Mouse (Mus musculus) E14TG2a.4 (cell line): ENCODE measurements at regions not wholly inside any gene's neighbourhood (a gene's known extent, or its start where the extent isn't known, plus 50 kb on each side); places are given as distances from the start of the nearest gene placed in this dataset.

ENCODE experiments used
- H3K27me3 ChIP-seq: 2 replicates; pipeline ENCODE4 v1.6.1; 2014; ENCODE audit warnings: low read length, control low read depth; ENCODE audit not compliant: insufficient read depth
- H3K36me3 ChIP-seq: 2 replicates; pipeline ENCODE4 v1.6.1; 2014; ENCODE audit warnings: low read length, control low read depth; ENCODE audit not compliant: insufficient read depth
- H3K4me1 ChIP-seq: replicated peaks from 2 replicates; pipeline ENCODE4 v1.6.1; 2014; ENCODE audit warnings: low read depth, low read length, control low read depth
- H3K4me3 ChIP-seq: replicated peaks from 2 replicates; pipeline ENCODE4 v1.5.1; 2014; ENCODE audit warnings: mild to moderate bottlenecking, low read length
- H3K9me3 ChIP-seq: 2 replicates; pipeline ENCODE4 v1.6.1; 2014; ENCODE audit warnings: low read length, control low read depth
- CTCF ChIP-seq: conservative IDR thresholded peaks from 2 replicates; pipeline ENCODE4 v1.5.1; 2014; ENCODE audit warnings: low read length
- NANOG ChIP-seq: IDR thresholded peaks from 2 replicates; pipeline ENCODE4 v1.6.1; 2014; ENCODE audit warnings: borderline replicate concordance, low read length, mixed read lengths
- POU5F1 ChIP-seq: IDR thresholded peaks from 2 replicates; pipeline ENCODE4 v1.6.1; 2014; ENCODE audit warnings: low read length, borderline replicate concordance

DNA sequence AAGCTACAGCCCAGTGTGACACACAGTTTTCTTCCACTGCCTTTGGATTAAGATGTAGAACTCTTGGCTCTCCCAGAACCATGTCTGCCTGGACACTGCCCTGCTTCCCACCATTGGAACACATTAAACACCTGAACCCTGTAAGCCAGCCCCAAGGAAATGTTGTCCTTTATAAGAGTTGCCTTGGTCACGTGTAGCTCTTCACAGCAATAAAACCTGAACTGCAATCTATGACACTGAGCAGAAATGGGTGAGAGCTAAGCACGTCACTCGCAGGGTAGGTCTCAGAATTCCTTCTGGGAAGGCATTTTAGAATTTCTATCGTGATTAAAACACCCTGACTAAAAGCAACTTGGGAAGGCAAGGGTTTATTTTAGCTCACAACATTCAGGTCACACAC, 92.4 kb upstream of the Lrig1 start:
- no peak for TF ChIP-seq NANOG
- no peak for TF ChIP-seq CTCF
- no peak for TF ChIP-seq POU5F1
- no peaks in the 10 kb centered on the region for H3K36me3 ChIP-seq
- peaks cover under 1% of the 10 kb centered on the region; the same call in 1 of the 2 replicates for H3K4me1 ChIP-seq
- peaks cover 8% of the 10 kb centered on the region for H3K9me3 ChIP-seq
- H3K27me3 ChIP-seq = no peaks in the 10 kb centered on the region
- no peak overlapping the region for H3K4me3 ChIP-seq

- Histone ChIP-seq H3K4me1 (peaks cover 5% of the 10 kb centered on the region), H3K4me3 (no peak overlapping the region), H3K9me3 (no peaks in the 10 kb centered on the region), H3K27me3 (no peaks in the 10 kb centered on the region), H3K36me3 (no peaks in the 10 kb centered on the region)
- no peak for TF ChIP-seq NANOG
- no peak for TF ChIP-seq CTCF
- no peak for TF ChIP-seq POU5F1
Measured at GRCm38 (mm10) chr6:94789308-94789763, 89.4 kb upstream of the Lrig1 start.

DNA sequence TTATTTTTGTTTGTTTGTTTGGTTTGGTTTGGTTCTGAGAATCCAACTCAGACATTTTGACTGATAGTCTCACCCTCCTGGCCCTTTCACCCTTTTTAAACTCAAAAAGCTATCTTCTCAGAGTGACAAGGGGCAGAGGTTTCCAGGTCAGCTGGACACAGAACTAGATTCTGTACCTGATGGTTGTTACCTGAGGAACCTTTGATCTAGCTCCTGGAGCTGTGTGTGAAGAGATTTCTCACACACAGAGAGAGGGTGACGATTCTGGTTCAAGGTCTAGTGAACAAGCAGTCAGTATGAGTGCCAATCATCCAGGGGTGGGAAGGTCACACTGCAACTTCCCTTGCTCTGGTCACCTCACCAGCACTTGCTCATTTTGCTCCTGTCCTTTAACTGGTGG, 83.5 kb upstream of the Lrig1 start:
- no peak overlapping the region for H3K4me3 ChIP-seq
- no peaks in the 10 kb centered on the region for H3K9me3 ChIP-seq
- peaks cover 41% of the 10 kb centered on the region for H3K4me1 ChIP-seq
- H3K27me3 ChIP-seq = 0 out of 2 replicates have a peak, but pooled peaks cover 3% of the 10 kb centered on the region
- no peaks in the 10 kb centered on the region for H3K36me3 ChIP-seq
- TF ChIP-seq CTCF = no peak

DNA sequence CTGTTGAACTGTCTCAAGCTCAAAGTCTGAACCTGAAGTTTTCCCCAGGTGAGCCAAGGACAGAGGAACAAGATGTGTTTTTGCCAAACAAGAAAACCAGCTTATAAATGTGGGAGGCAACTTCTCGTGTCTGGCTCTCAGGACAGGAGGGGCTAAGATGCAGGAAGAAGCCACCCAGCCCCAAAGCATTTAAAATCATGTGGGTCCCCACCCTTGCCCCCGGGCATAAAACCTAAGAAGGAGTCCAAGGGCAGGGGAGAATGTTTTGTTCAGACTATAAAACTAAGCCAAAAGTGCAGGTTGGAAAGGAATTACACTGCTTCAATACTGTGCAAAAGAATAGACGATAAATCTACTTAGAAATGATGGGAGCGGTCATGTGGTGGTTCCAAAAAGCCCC, 80.7 kb upstream of the Lrig1 start:
- Histone ChIP-seq H3K9me3 (no peaks in the 10 kb centered on the region), H3K27me3 (0 out of 2 replicates have a peak, but pooled peaks cover 3% of the 10 kb centered on the region), H3K36me3 (no peaks in the 10 kb centered on the region), H3K4me1 (peaks cover 62% of the 10 kb centered on the region), H3K4me3 (no peak overlapping the region)
- 0 out of 2 replicates have a peak, but pooled peaks have one; percentile 0 for TF ChIP-seq CTCF
- TF ChIP-seq NANOG = no peak

DNA sequence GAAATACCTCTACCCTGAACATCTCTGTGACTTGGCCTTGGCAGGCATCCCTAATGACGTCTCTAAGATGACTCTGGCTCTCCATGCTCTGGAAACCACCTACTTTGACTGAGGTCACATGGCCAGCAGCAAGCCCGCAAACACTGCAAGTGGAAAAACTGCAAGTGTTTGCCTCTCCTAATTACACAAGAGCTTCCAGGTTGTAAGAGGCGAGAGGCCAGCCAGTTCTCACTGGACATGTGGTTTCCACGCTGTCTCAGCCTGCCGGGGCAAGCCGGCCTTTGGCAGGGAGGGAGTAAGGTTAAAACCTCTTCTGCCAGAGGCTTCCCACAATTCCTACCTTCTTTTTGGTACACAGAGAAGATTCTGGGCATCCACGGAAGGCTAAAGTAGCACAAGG, 79.9 kb upstream of the Lrig1 start:
- H3K9me3 ChIP-seq = no peaks in the 10 kb centered on the region
- no peak overlapping the region for H3K4me3 ChIP-seq
- TF ChIP-seq CTCF (no peak), POU5F1 (no peak), NANOG (no peak)
- peaks cover 66% of the 10 kb centered on the region for H3K4me1 ChIP-seq
- 0 out of 2 replicates have a peak, but pooled peaks cover 3% of the 10 kb centered on the region for H3K27me3 ChIP-seq
- no peaks in the 10 kb centered on the region for H3K36me3 ChIP-seq

- Histone ChIP-seq H3K27me3 (0 out of 2 replicates have a peak, but pooled peaks cover 3% of the 10 kb centered on the region), H3K4me1 (peaks cover 72% of the 10 kb centered on the region), H3K4me3 (no peak overlapping the region), H3K9me3 (no peaks in the 10 kb centered on the region), H3K36me3 (no peaks in the 10 kb centered on the region)
- no peak for TF ChIP-seq NANOG
- TF ChIP-seq POU5F1 = no peak
- no peak for TF ChIP-seq CTCF
Measured at GRCm38 (mm10) chr6:94779213-94779612, 79.3 kb upstream of the Lrig1 start.

DNA sequence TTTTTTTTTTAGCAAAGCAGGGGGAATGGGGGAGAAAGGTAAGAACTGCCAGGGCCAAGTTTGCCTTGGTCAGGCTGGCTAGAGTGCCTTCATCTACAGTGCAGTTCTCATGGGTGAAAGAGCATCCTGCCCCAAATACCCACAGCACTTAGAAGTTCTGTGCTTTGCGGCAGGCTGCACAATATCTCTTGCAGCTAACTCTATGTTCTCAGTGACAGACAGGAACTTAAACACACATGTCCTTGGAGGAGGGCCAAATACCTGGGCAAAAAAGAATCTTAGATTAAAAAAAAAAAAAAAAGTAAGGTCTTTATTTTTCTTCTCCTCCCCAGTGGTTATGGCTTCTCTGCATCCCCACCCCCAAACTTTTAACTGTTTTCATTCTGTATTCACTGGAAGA, 78.8 kb upstream of the Lrig1 start:
- Histone ChIP-seq H3K36me3 (no peaks in the 10 kb centered on the region), H3K27me3 (0 out of 2 replicates have a peak, but pooled peaks cover 2% of the 10 kb centered on the region), H3K4me1 (peaks cover 76% of the 10 kb centered on the region), H3K9me3 (no peaks in the 10 kb centered on the region), H3K4me3 (no peak overlapping the region)
- TF ChIP-seq POU5F1 (no peak), CTCF (no peak), NANOG (no peak)

- Histone ChIP-seq H3K9me3 (no peaks in the 10 kb centered on the region), H3K27me3 (peaks cover 7% of the 10 kb centered on the region; the same call in 1 of the 2 replicates), H3K36me3 (no peaks in the 10 kb centered on the region), H3K4me3 (no peak overlapping the region), H3K4me1 (peaks cover 92% of the 10 kb centered on the region)
- TF ChIP-seq CTCF (no peak), NANOG (peak; percentile 58; the same call in 1 of the 2 replicates), POU5F1 (no peak)
Measured at GRCm38 (mm10) chr6:94776585-94776984, 76.6 kb upstream of the Lrig1 start.

DNA sequence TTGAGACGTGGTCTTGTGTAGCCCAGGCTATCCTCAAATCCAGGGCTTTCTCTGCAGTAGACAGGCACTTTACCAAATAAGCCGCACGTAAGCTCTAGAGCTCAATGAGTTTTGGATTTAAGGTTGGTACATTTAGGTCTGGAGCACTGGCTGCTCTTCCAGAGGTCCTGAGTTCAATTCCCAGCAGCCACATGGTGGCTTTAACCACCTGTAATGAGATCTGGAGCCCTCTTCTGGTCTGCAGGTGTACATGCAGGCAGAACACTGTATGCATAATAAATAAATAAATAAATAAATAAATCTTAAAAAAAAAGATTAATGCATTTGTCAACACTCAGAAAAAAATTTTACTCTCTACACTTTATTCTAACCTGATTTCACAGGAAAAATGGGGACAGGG, 74.9 kb upstream of the Lrig1 start:
- H3K4me1 ChIP-seq = peaks cover 77% of the 10 kb centered on the region
- H3K27me3 ChIP-seq = peaks cover 9% of the 10 kb centered on the region
- TF ChIP-seq CTCF (peak; percentile 39), NANOG (no peak)
- no peaks in the 10 kb centered on the region for H3K9me3 ChIP-seq
- H3K4me3 ChIP-seq = 0 out of 2 replicates have a peak overlapping the region, but pooled peaks have one; percentile 54
- H3K36me3 ChIP-seq = no peaks in the 10 kb centered on the region
